ENCODE assay signal across 8 mouse cellular contexts in the genomic region with DNA sequence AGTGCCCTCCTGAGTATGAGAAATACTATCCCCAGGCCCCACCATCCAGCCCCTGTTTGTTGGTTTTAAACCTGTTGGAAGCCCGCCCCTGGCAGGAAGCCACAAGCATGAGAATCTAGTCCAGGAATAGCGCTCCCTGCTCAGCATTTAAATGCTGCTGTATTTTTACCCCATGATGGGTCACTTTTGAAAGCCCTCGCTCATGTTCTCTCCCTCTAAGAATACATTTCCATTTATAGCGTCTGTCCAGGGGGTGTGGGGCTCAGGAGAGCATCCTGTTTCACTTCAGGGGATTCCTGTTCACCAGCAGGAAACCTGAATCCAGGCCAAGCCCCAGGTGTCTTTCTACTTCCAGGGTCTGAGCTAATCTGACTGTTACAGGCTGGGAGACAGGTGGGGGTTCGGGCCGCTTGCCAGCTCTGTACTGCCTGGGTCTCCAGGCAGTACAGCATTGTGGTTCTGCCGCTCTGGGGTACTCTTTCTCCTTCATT. TPM values are rescaled to one million over a fixed set of nuclear protein-coding genes. Genes with fewer than 3 reads are reported as not detected.
A peak's percentile ranks its signal among the peaks of the same experiment; 100 is the strongest.
DNase-seq lines count a peak whose midpoint lies in the region; ATAC-seq lines count a peak whose summit lies in the region.

No protein-coding gene starts in this region.

- no peak; the same call in 1 of the 2 replicates for ATAC-seq in forebrain, embryonic 13.5 days
- peak; percentile 53; the same call in 1 of the 2 replicates for ATAC-seq in hindbrain, embryonic 15.5 days (ENCODE audit: low FRiP score, low read depth)
- peak; percentile 77 for ATAC-seq in limb, embryonic 13.5 days (ENCODE audit: low FRiP score, low read depth)
- ATAC-seq in CD4-positive, CD25-positive, alpha-beta regulatory T cell, adult 4 months, result no peak

- H3K4me2 ChIP-seq in forebrain, embryonic 13.5 days, result no peak overlapping the region
- 0 out of 2 replicates have a peak overlapping the region, but pooled peaks have one; percentile 2 for H3K4me2 ChIP-seq in hindbrain, embryonic 15.5 days
- H3K4me2 ChIP-seq in limb, embryonic 13.5 days (replicated peaks), result peak overlapping the region; percentile 34

- peak overlapping the region; percentile 39; the same call in 1 of the 2 replicates for H3K9ac ChIP-seq in forebrain, embryonic 13.5 days
- no peak overlapping the region for H3K9ac ChIP-seq in hindbrain, embryonic 15.5 days
- H3K9ac ChIP-seq in limb, embryonic 13.5 days, result no peak overlapping the region

- no peak for DNase-seq in forebrain, embryonic 10.5 days (ENCODE audit: extremely low spot score, low spot score)
- peak; percentile 87 for DNase-seq in cerebellum, adult 11 months
- peak; percentile 93 for DNase-seq in gastrocnemius, adult 18-20 months (ENCODE audit: low spot score)
- peak; percentile 90 for DNase-seq in right cerebral cortex, postnatal 10 days (ENCODE audit: low spot score in 2 of 2)

- H3K4me1 ChIP-seq in forebrain, embryonic 13.5 days, result peaks cover 22% of the 10 kb centered on the region
- peaks cover 20% of the 10 kb centered on the region for H3K4me1 ChIP-seq in forebrain, embryonic 10.5 days
- H3K4me1 ChIP-seq in hindbrain, embryonic 15.5 days (replicated peaks), result peaks cover 31% of the 10 kb centered on the region
- H3K4me1 ChIP-seq in limb, embryonic 13.5 days, result peaks cover 50% of the 10 kb centered on the region

- peaks cover 23% of the 10 kb centered on the region for H3K36me3 ChIP-seq in forebrain, embryonic 13.5 days (ENCODE audit: poor library complexity, severe bottlenecking)
- H3K36me3 ChIP-seq in forebrain, embryonic 10.5 days (replicated peaks), result peaks cover 45% of the 10 kb centered on the region
- H3K36me3 ChIP-seq in hindbrain, embryonic 15.5 days, result peaks cover 3% of the 10 kb centered on the region; the same call in 1 of the 2 replicates
- peaks cover 25% of the 10 kb centered on the region for H3K36me3 ChIP-seq in limb, embryonic 13.5 days

- no peak overlapping the region for H3K4me3 ChIP-seq in forebrain, embryonic 13.5 days
- no peak overlapping the region for H3K4me3 ChIP-seq in forebrain, embryonic 10.5 days
- H3K4me3 ChIP-seq in hindbrain, embryonic 15.5 days, result no peak overlapping the region
- no peak overlapping the region for H3K4me3 ChIP-seq in limb, embryonic 13.5 days

- no peaks in the 10 kb centered on the region for H3K27me3 ChIP-seq in forebrain, embryonic 13.5 days
- H3K27me3 ChIP-seq in forebrain, embryonic 10.5 days (ENCODE audit: poor library complexity, severe bottlenecking), result no peaks in the 10 kb centered on the region
- no peaks in the 10 kb centered on the region for H3K27me3 ChIP-seq in hindbrain, embryonic 15.5 days
- no peaks in the 10 kb centered on the region for H3K27me3 ChIP-seq in limb, embryonic 13.5 days

- 54% methylated on average over 7 of the region's 7 CpGs for WGBS in forebrain, embryonic 13.5 days
- 71% methylated on average over 7 of the region's 7 CpGs for WGBS in forebrain, embryonic 10.5 days
- 48% methylated on average over 7 of the region's 7 CpGs for WGBS in hindbrain, embryonic 15.5 days
- WGBS in limb, embryonic 13.5 days, result 46% methylated on average over 7 of the region's 7 CpGs

- H3K9me3 ChIP-seq in forebrain, embryonic 13.5 days (replicated peaks), result no peaks in the 10 kb centered on the region
- no peaks in the 10 kb centered on the region for H3K9me3 ChIP-seq in forebrain, embryonic 10.5 days
- H3K9me3 ChIP-seq in hindbrain, embryonic 15.5 days, result no peaks in the 10 kb centered on the region
- H3K9me3 ChIP-seq in limb, embryonic 13.5 days, result no peaks in the 10 kb centered on the region

- H3K27ac ChIP-seq in forebrain, embryonic 13.5 days, result peak overlapping the region; percentile 58
- H3K27ac ChIP-seq in forebrain, embryonic 10.5 days, result no peak overlapping the region
- H3K27ac ChIP-seq in hindbrain, embryonic 15.5 days (replicated peaks), result peak overlapping the region; percentile 68
- peak overlapping the region; percentile 81 for H3K27ac ChIP-seq in limb, embryonic 13.5 days

RNA-seq across cellular contexts. Expression of gene Dusp1, which starts 34.3 kb away (rescaled TPM):
- 39.4 and 40.2 TPM in 2 replicates for polyA plus RNA-seq in forebrain, embryonic 13.5 days (2015; fragmentation: Nextera tagmentation; extraction: Ambion mirVana)
- 22.0 and 24.4 TPM in 2 replicates for polyA plus RNA-seq in forebrain, embryonic 10.5 days (2016; fragmentation: Nextera tagmentation; extraction: Ambion mirVana)
- total RNA-seq in gastrocnemius, adult 18-20 months (2021), result 100 to 1,000 TPM in 1 of 2 experiments, 10 to 100 TPM in 1; 66.1 to 117 TPM
- 27.7 and 34.6 TPM in 2 replicates for polyA plus RNA-seq in hindbrain, embryonic 15.5 days (2015; fragmentation: Nextera tagmentation; extraction: Ambion mirVana)
- polyA plus RNA-seq in limb, embryonic 13.5 days (2015; fragmentation: Nextera tagmentation; extraction: Ambion mirVana), result 17.5 and 18.9 TPM in 2 replicates
- polyA plus RNA-seq in CD4-positive, CD25-positive, alpha-beta regulatory T cell, adult 4 months (2017; shearing (Covaris generic)), result 10 to 100 TPM; 24.6 to 24.7 TPM

RNA-seq across cellular contexts. Expression of gene Ergic1, which starts 34.9 kb away (rescaled TPM):
- polyA plus RNA-seq in forebrain, embryonic 13.5 days (2015; fragmentation: Nextera tagmentation; extraction: Ambion mirVana), result 95.9 and 109 TPM in 2 replicates
- 116 and 127 TPM in 2 replicates for polyA plus RNA-seq in forebrain, embryonic 10.5 days (2016; fragmentation: Nextera tagmentation; extraction: Ambion mirVana)
- 10 to 100 TPM; 44.6 to 46.5 TPM for total RNA-seq in gastrocnemius, adult 18-20 months (2021)
- polyA plus RNA-seq in hindbrain, embryonic 15.5 days (2015; fragmentation: Nextera tagmentation; extraction: Ambion mirVana), result 91.3 and 97.3 TPM in 2 replicates
- 122 and 126 TPM in 2 replicates for polyA plus RNA-seq in limb, embryonic 13.5 days (2015; fragmentation: Nextera tagmentation; extraction: Ambion mirVana)
- 10 to 100 TPM; 37.2 to 77.2 TPM for polyA plus RNA-seq in CD4-positive, CD25-positive, alpha-beta regulatory T cell, adult 4 months (2017; shearing (Covaris generic))

Comparison
In these comparisons a context has a peak if more than half of its experiments do, and no peak if none do; other contexts are left out.
1. ATAC-seq: peak in hindbrain, embryonic 15.5 days (single experiment) and limb, embryonic 13.5 days (single experiment); none in forebrain, embryonic 13.5 days (single experiment) and CD4-positive, CD25-positive, alpha-beta regulatory T cell, adult 4 months (single experiment).